Mouse (Mus musculus): ENCODE data around the gene Alox12b. TPM values are rescaled to one million over a fixed set of nuclear protein-coding genes. Genes with fewer than 3 reads are reported as not detected.

Gene Alox12b
- polyA plus RNA-seq, 1 experiment from 2014 or later: not detected

GRCm38 (mm10) chr11:69179512-69179911 is 22.7 kb downstream of the Alox12b start:
- 61% methylated on average over 3 of the region's 3 CpGs for WGBS
- Histone ChIP-seq H3K9me3 (ENCODE audit: control insufficient read depth, low read length) (no peaks in the 10 kb centered on the region), H3K9ac (ENCODE audit: low read length) (no peak overlapping the region), H3K4me2 (no peak overlapping the region), H3K27ac (ENCODE audit: low read depth, low read length) (no peak overlapping the region), H3K4me3 (ENCODE audit: low read depth, low read length) (no peak overlapping the region), H3K4me1 (ENCODE audit: control insufficient read depth, insufficient read depth, low read length) (no peaks in the 10 kb centered on the region), H3K27me3 (ENCODE audit: control insufficient read depth, insufficient read depth, low read length) (no peaks in the 10 kb centered on the region), H3K36me3 (ENCODE audit: control insufficient read depth, insufficient read depth, low read length) (no peaks in the 10 kb centered on the region)
- DNase-seq (ENCODE audit: low spot score, missing footprints): no peak
- no peak for ATAC-seq (ENCODE audit: low FRiP score)

- ATAC-seq (ENCODE audit: low FRiP score): no peak
- no peaks in the 10 kb centered on the region for H3K4me1 ChIP-seq (ENCODE audit: control insufficient read depth, insufficient read depth, low read length)
- DNase-seq (ENCODE audit: low spot score, missing footprints): no peak
- WGBS: 82% methylated on average over 4 of the region's 4 CpGs
- H3K36me3 ChIP-seq (ENCODE audit: control insufficient read depth, insufficient read depth, low read length): no peaks in the 10 kb centered on the region
- H3K9ac ChIP-seq (ENCODE audit: low read length): no peak overlapping the region
- no peaks in the 10 kb centered on the region for H3K9me3 ChIP-seq (ENCODE audit: control insufficient read depth, low read length)
- H3K27ac ChIP-seq (ENCODE audit: low read depth, low read length): no peak overlapping the region
- no peak overlapping the region for H3K4me3 ChIP-seq (ENCODE audit: low read depth, low read length)
- no peaks in the 10 kb centered on the region for H3K27me3 ChIP-seq (ENCODE audit: control insufficient read depth, insufficient read depth, low read length)
- no peak overlapping the region for H3K4me2 ChIP-seq
Observed at GRCm38 (mm10) chr11:69180120-69180519, 23.3 kb downstream of the Alox12b start.

- Histone ChIP-seq H3K27ac (ENCODE audit: low read depth, low read length) (no peak overlapping the region), H3K4me2 (no peak overlapping the region), H3K4me1 (ENCODE audit: control insufficient read depth, insufficient read depth, low read length) (no peaks in the 10 kb centered on the region), H3K9ac (ENCODE audit: low read length) (no peak overlapping the region), H3K27me3 (ENCODE audit: control insufficient read depth, insufficient read depth, low read length) (no peaks in the 10 kb centered on the region), H3K4me3 (ENCODE audit: low read depth, low read length) (no peak overlapping the region), H3K9me3 (ENCODE audit: control insufficient read depth, low read length) (no peaks in the 10 kb centered on the region), H3K36me3 (ENCODE audit: control insufficient read depth, insufficient read depth, low read length) (no peaks in the 10 kb centered on the region)
- WGBS: 88% methylated on average over 5 of the region's 5 CpGs
- ATAC-seq (ENCODE audit: low FRiP score) (no peak), DNase-seq (ENCODE audit: low spot score, missing footprints) (no peak)
Observed at GRCm38 (mm10) chr11:69185031-69185430, 28.2 kb downstream of the Alox12b start.

- no peak overlapping the region for H3K4me2 ChIP-seq
- no peaks in the 10 kb centered on the region for H3K9me3 ChIP-seq (ENCODE audit: control insufficient read depth, low read length)
- no peak overlapping the region for H3K9ac ChIP-seq (ENCODE audit: low read length)
- no peaks in the 10 kb centered on the region for H3K4me1 ChIP-seq (ENCODE audit: control insufficient read depth, insufficient read depth, low read length)
- H3K4me3 ChIP-seq (ENCODE audit: low read depth, low read length): no peak overlapping the region
- 83% methylated on average over 6 of the region's 6 CpGs for WGBS
- no peak overlapping the region for H3K27ac ChIP-seq (ENCODE audit: low read depth, low read length)
- no peaks in the 10 kb centered on the region for H3K36me3 ChIP-seq (ENCODE audit: control insufficient read depth, insufficient read depth, low read length)
- no peaks in the 10 kb centered on the region for H3K27me3 ChIP-seq (ENCODE audit: control insufficient read depth, insufficient read depth, low read length)
- ATAC-seq (ENCODE audit: low FRiP score) (no peak), DNase-seq (ENCODE audit: low spot score, missing footprints) (no peak)
Observed at GRCm38 (mm10) chr11:69185936-69186335, 29.1 kb downstream of the Alox12b start.

- no peak overlapping the region for H3K9ac ChIP-seq (ENCODE audit: low read length)
- H3K27me3 ChIP-seq (ENCODE audit: control insufficient read depth, insufficient read depth, low read length): peaks cover 15% of the 10 kb centered on the region
- no peak overlapping the region for H3K4me2 ChIP-seq
- 2% methylated on average over 1 of the region's 1 CpGs for WGBS
- H3K4me1 ChIP-seq (ENCODE audit: control insufficient read depth, insufficient read depth, low read length): no peaks in the 10 kb centered on the region
- no peak overlapping the region for H3K27ac ChIP-seq (ENCODE audit: low read depth, low read length)
- no peaks in the 10 kb centered on the region for H3K9me3 ChIP-seq (ENCODE audit: control insufficient read depth, low read length)
- H3K4me3 ChIP-seq (ENCODE audit: low read depth, low read length): no peak overlapping the region
- H3K36me3 ChIP-seq (ENCODE audit: control insufficient read depth, insufficient read depth, low read length): no peaks in the 10 kb centered on the region
- DNase-seq (ENCODE audit: low spot score, missing footprints) (peak; percentile 89), ATAC-seq (ENCODE audit: low FRiP score) (no peak)
Observed at GRCm38 (mm10) chr11:69192840-69193239, 36.1 kb downstream of the Alox12b start.

- no peak overlapping the region; the same call in 1 of the 2 replicates for H3K4me2 ChIP-seq
- ATAC-seq (ENCODE audit: low FRiP score): no peak
- H3K36me3 ChIP-seq (ENCODE audit: control insufficient read depth, insufficient read depth, low read length): no peaks in the 10 kb centered on the region
- no peak overlapping the region for H3K27ac ChIP-seq (ENCODE audit: low read depth, low read length)
- no peak overlapping the region for H3K9ac ChIP-seq (ENCODE audit: low read length)
- WGBS: 12% methylated on average over 5 of the region's 5 CpGs
- no peaks in the 10 kb centered on the region for H3K4me1 ChIP-seq (ENCODE audit: control insufficient read depth, insufficient read depth, low read length)
- peaks cover 15% of the 10 kb centered on the region for H3K27me3 ChIP-seq (ENCODE audit: control insufficient read depth, insufficient read depth, low read length)
- no peak for DNase-seq (ENCODE audit: low spot score, missing footprints)
- no peak overlapping the region for H3K4me3 ChIP-seq (ENCODE audit: low read depth, low read length)
- no peaks in the 10 kb centered on the region for H3K9me3 ChIP-seq (ENCODE audit: control insufficient read depth, low read length)
Observed at GRCm38 (mm10) chr11:69196766-69197165, 40.0 kb downstream of the Alox12b start.

DNA sequence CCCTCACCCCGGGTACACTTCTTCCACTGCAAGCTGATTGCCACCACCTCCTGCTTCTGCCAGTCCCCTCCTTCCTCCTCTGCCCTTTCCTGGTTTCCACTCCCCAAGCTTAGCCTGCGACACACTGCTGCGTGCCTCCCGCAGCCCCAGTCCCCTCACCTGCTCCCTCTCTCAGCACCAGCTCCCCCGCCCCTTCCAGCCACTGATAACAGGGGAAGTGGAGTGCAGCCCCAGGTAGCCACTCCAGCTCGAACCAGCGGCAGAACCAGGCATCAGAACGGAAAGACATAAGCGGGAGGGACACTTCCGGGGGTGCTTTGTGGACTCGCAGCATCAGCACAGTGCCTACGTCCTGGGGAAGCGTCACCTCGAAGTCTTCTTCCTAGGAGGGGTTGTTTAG is 40.4 kb downstream of the Alox12b start:
- peak overlapping the region; percentile 29 for H3K4me2 ChIP-seq
- 0 out of 2 replicates have a peak overlapping the region, but pooled peaks have one; percentile 22 for H3K9ac ChIP-seq (ENCODE audit: low read length)
- no peak for DNase-seq (ENCODE audit: low spot score, missing footprints)
- no peak for ATAC-seq (ENCODE audit: low FRiP score)
- H3K27ac ChIP-seq (ENCODE audit: low read depth, low read length): no peak overlapping the region
- H3K9me3 ChIP-seq (ENCODE audit: control insufficient read depth, low read length): no peaks in the 10 kb centered on the region
- 0 out of 2 replicates have a peak overlapping the region, but pooled peaks have one; percentile 15 for H3K4me3 ChIP-seq (ENCODE audit: low read depth, low read length)
- H3K36me3 ChIP-seq (ENCODE audit: control insufficient read depth, insufficient read depth, low read length): no peaks in the 10 kb centered on the region
- WGBS: 2% methylated on average over 14 of the region's 14 CpGs
- peaks cover 15% of the 10 kb centered on the region for H3K27me3 ChIP-seq (ENCODE audit: control insufficient read depth, insufficient read depth, low read length)
- no peaks in the 10 kb centered on the region for H3K4me1 ChIP-seq (ENCODE audit: control insufficient read depth, insufficient read depth, low read length)

DNA sequence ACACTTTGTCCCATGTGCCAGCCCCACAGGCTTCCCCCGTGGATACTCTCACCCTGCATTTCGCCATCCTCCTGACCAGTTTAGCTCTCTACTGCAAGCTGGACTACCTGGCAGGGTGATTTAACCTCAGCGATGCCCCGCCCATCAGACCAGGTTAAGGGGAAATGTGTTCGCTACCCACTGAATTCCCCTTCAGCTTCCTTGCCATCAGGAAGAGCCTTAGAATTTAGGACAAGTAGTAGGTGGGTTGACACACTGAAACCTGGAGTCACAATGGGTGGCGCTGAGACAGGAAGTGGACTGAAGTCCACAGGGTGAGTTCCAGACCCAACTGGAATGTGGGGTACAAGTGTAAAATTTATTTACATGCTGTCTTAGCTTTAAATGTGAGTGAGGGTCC is 41.0 kb downstream of the Alox12b start, which contains the start of gene Alox8:
Gene Alox8 (minus strand): TSS at position 101 of the 400 bp plus-strand sequence.
- WGBS: 36% methylated on average over 6 of the region's 6 CpGs
- no peaks in the 10 kb centered on the region for H3K36me3 ChIP-seq (ENCODE audit: control insufficient read depth, insufficient read depth, low read length)
- no peak for ATAC-seq (ENCODE audit: low FRiP score)
- no peaks in the 10 kb centered on the region for H3K4me1 ChIP-seq (ENCODE audit: control insufficient read depth, insufficient read depth, low read length)
- 0 out of 2 replicates have a peak within 1 kb of the TSS, but pooled peaks have one; percentile 22 for H3K9ac ChIP-seq (ENCODE audit: low read length)
- H3K9me3 ChIP-seq (ENCODE audit: control insufficient read depth, low read length): no peaks in the 10 kb centered on the region
- no peak for DNase-seq (ENCODE audit: low spot score, missing footprints)
- 0 out of 2 replicates have a peak within 1 kb of the TSS, but pooled peaks have one; percentile 15 for H3K4me3 ChIP-seq (ENCODE audit: low read depth, low read length)
- H3K27ac ChIP-seq (ENCODE audit: low read depth, low read length): no peak within 1 kb of the TSS
- peak within 1 kb of the TSS; percentile 29 for H3K4me2 ChIP-seq
- H3K27me3 ChIP-seq (ENCODE audit: control insufficient read depth, insufficient read depth, low read length): peaks cover 15% of the 10 kb centered on the region

GRCm38 (mm10) chr11:69199251-69199650 is 42.5 kb downstream of the Alox12b start:
- Histone ChIP-seq H3K4me1 (ENCODE audit: control insufficient read depth, insufficient read depth, low read length) (no peaks in the 10 kb centered on the region), H3K9me3 (ENCODE audit: control insufficient read depth, low read length) (no peaks in the 10 kb centered on the region), H3K9ac (ENCODE audit: low read length) (no peak overlapping the region), H3K27ac (ENCODE audit: low read depth, low read length) (no peak overlapping the region), H3K4me3 (ENCODE audit: low read depth, low read length) (no peak overlapping the region), H3K4me2 (no peak overlapping the region), H3K36me3 (ENCODE audit: control insufficient read depth, insufficient read depth, low read length) (no peaks in the 10 kb centered on the region), H3K27me3 (ENCODE audit: control insufficient read depth, insufficient read depth, low read length) (peaks cover 15% of the 10 kb centered on the region)
- ATAC-seq (ENCODE audit: low FRiP score): no peak
- DNase-seq (ENCODE audit: low spot score, missing footprints): no peak
- WGBS: 70% methylated on average over 1 of the region's 1 CpGs
